Mouse (Mus musculus) liver, postnatal 0 days (tissue): ENCODE results near the gene Bclaf3.

Experiments used
- CTCF ChIP-seq: sonication (generic); IDR thresholded peaks from 2 replicates; pipeline ENCODE4 v1.5.1; 2016; ENCODE audit warnings: antibody characterized with exemption, low read depth
- EP300 ChIP-seq: IDR thresholded peaks from 2 replicates; pipeline ENCODE4 v1.6.1; 2016; ENCODE audit warnings: antibody characterized with exemption, low read depth, mild to moderate bottlenecking

DNA sequence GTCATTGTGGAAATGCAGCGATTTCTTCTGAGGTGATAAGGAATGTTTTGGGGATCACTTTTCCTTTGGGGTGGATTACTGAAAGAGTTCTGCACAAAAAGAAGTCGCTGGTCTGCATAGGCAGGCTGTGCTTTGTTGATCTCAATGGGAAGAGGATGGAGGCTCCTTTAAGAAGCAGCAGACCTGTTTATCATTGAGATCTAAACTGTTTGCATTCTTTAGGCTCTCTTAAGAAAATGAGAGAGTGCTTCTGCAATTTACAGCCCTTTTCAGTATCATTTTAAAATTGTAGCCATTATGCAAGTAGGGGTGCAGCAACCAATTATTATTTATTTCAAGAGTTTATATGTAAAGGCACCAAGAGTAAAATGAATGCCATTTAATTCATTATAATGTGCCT lies 102.7 kb downstream of the Bclaf3 start:
- TF ChIP-seq CTCF (no peak), EP300 (no peak)
